Mouse (Mus musculus): ENCODE results near the gene Psg20. TPM values are rescaled to one million over a fixed set of nuclear protein-coding genes. Genes with fewer than 3 reads are reported as not detected.
"Not testable (repeated sequence)": the region's sequence is repeated elsewhere in the genome, so short reads cannot be mapped to it uniquely, and the experiment has no call there.

Gene Psg20
- total and polyA plus RNA-seq, 2 experiments from 2014 or later, result not detected

DNA sequence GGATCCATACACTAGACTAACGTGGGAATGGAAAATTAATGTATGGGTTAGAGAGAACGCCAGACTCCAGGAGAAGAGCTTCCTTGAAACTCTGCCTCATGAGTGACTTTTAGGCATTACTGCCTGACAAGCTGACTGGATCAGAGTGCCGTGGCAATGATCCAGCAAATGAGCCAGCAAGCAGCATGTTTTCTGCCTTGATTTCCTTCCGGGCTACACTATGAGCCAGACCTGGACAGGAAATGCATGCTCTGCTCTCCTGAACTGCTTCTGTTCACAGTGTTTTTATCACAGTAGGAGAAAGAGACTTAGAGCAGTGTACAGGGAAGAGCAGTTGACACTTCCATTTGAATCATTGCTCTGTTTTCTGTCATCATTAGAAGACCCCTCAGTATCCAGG lies 29.6 kb upstream of the Psg20 start:
- H3K27me3 ChIP-seq (ENCODE audit: insufficient read depth, low read length), result no peaks in the 10 kb centered on the region
- no peak for TF ChIP-seq CTCF (IDR thresholded peaks at IDR 0.05)
- DNase-seq (ENCODE audit: low spot score) (no peak), ATAC-seq (ENCODE audit: low FRiP score) (no peak)
- 56% methylated on average over 4 of the region's 4 CpGs for whole genome bisulfite sequencing
- no peak overlapping the region for H3K27ac ChIP-seq (ENCODE audit: low read depth, low read length)
- no peak overlapping the region for H3K4me2 ChIP-seq (ENCODE audit: low read depth, low read length, poor library complexity, severe bottlenecking)
- no peak overlapping the region for H3K9ac ChIP-seq (replicated peaks; ENCODE audit: low read length, poor library complexity, severe bottlenecking)
- H3K4me1 ChIP-seq (ENCODE audit: insufficient read depth, low read length), result no peaks in the 10 kb centered on the region
- H3K36me3 ChIP-seq (ENCODE audit: insufficient read depth, low read length), result no peaks in the 10 kb centered on the region
- no peak overlapping the region for H3K4me3 ChIP-seq (ENCODE audit: low read depth, low read length)
- no peaks in the 10 kb centered on the region for H3K9me3 ChIP-seq (ENCODE audit: low read length)

DNA sequence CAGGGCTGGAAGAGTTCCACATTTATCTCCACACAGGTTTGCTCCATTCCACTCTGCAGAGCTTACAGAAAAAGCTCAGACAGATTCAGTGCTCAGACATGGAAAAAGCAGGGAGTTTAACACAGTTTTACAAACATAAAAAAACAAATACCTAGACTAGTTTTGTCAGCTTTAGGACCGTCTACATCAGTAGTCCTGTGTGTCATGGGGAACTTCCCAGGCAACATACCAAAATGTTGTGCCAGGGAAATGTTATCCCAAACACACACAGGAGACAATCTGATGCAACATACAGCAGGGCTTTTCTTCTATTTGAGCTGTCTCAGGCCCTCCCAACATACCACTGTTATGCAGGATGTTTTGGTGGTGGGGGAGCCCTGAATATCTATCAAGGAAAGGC lies 24.9 kb upstream of the Psg20 start:
- no peak for TF ChIP-seq CTCF (IDR thresholded peaks at IDR 0.05)
- no peak overlapping the region for H3K9ac ChIP-seq (replicated peaks; ENCODE audit: low read length, poor library complexity, severe bottlenecking)
- 74% methylated on average over 1 of the region's 1 CpGs for WGBS
- H3K4me2 ChIP-seq (ENCODE audit: low read depth, low read length, poor library complexity, severe bottlenecking), result no peak overlapping the region
- ATAC-seq (ENCODE audit: low FRiP score), result no peak
- H3K36me3 ChIP-seq (ENCODE audit: insufficient read depth, low read length), result no peaks in the 10 kb centered on the region
- DNase-seq (ENCODE audit: low spot score), result no peak
- no peak overlapping the region for H3K4me3 ChIP-seq (ENCODE audit: low read depth, low read length)
- no peaks in the 10 kb centered on the region for H3K27me3 ChIP-seq (ENCODE audit: insufficient read depth, low read length)
- H3K27ac ChIP-seq (ENCODE audit: low read depth, low read length), result no peak overlapping the region
- H3K4me1 ChIP-seq (ENCODE audit: insufficient read depth, low read length), result no peaks in the 10 kb centered on the region
- no peaks in the 10 kb centered on the region for H3K9me3 ChIP-seq (ENCODE audit: low read length)

DNA sequence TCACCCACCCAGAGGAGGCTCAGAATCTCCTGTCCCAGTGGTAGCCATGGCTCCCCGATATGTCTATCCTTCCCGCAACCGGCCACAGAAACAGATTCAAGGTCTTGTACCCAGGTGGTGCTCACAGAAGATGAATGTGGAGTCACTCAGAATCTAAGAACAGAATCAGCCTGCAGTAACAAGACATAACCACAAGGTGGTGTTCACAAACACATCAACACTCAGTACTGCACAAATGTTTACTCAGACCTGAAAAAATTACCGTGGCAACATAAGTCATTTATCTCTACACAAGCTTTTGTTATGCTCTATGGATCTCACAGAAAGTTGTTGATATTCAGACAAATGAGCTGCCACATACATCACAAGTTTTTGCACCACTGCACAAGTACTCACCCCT lies 24.3 kb upstream of the Psg20 start:
- not testable (repeated sequence) for H3K4me3 ChIP-seq (ENCODE audit: low read depth, low read length); H3K4me1 ChIP-seq (ENCODE audit: insufficient read depth, low read length); H3K9me3 ChIP-seq (ENCODE audit: low read length); H3K36me3 ChIP-seq (ENCODE audit: insufficient read depth, low read length); H3K27me3 ChIP-seq (ENCODE audit: insufficient read depth, low read length); H3K27ac ChIP-seq (ENCODE audit: low read depth, low read length); H3K9ac ChIP-seq (replicated peaks; ENCODE audit: low read length, poor library complexity, severe bottlenecking); DNase-seq (ENCODE audit: low spot score); H3K4me2 ChIP-seq (ENCODE audit: low read depth, low read length, poor library complexity, severe bottlenecking)
- TF ChIP-seq CTCF (IDR thresholded peaks at IDR 0.05), result peak; percentile 64
- ATAC-seq (ENCODE audit: low FRiP score), result peak; percentile 49; the same call in 1 of the 2 replicates
- WGBS, result 73% methylated on average over 4 of the region's 4 CpGs

DNA sequence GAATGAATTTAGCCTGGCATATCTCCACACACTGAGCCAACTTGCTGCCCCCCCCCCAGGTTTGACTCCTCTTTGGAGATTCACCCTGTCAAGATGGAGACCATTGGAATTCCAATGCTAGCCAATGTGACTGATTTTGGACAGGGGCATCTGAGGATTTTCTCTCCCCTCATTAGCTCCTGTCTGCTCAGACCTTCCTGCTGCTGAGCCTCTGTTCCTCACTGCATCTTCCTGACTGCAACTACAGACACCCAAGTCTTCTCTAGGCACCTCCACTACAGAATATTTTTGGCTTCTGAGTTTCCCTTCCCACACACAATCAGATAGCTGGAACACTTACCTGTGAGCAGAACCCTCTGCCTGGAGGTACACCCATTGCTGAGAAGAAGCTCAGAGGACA lies 399 bp downstream of the Psg20 start:
- H3K27me3 ChIP-seq (ENCODE audit: insufficient read depth, low read length), result no peaks in the 10 kb centered on the region
- H3K4me2 ChIP-seq (ENCODE audit: low read depth, low read length, poor library complexity, severe bottlenecking), result no peak overlapping the region
- no peak overlapping the region for H3K9ac ChIP-seq (replicated peaks; ENCODE audit: low read length, poor library complexity, severe bottlenecking)
- H3K4me3 ChIP-seq (ENCODE audit: low read depth, low read length), result no peak overlapping the region
- ATAC-seq (ENCODE audit: low FRiP score) (no peak), DNase-seq (ENCODE audit: low spot score) (no peak)
- no peak overlapping the region for H3K27ac ChIP-seq (ENCODE audit: low read depth, low read length)
- H3K9me3 ChIP-seq (ENCODE audit: low read length), result no peaks in the 10 kb centered on the region
- no peak for TF ChIP-seq CTCF (IDR thresholded peaks at IDR 0.05)
- no peaks in the 10 kb centered on the region for H3K4me1 ChIP-seq (ENCODE audit: insufficient read depth, low read length)
- H3K36me3 ChIP-seq (ENCODE audit: insufficient read depth, low read length), result no peaks in the 10 kb centered on the region

DNA sequence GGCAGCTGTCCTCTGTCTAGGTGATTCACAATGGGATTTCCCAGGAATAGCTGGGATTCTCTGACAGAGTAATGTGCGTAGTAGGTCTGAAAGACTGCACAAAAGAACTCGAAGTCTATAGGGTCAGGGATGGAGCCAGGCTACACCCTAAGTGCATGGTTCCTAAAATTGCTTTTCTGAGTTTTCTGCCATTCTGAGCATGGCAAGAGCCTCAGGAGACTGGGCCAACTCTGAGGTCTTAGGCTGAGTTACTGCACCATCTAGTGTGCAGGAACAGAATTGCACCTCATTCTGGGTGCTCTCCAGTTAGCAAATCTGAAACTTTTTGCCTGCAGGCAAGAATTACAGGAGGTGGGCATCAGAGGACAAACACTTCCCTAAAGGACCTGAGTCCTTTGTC lies 6.2 kb downstream of the Psg20 start:
- ATAC-seq (ENCODE audit: low FRiP score) (peak; percentile 49; the same call in 1 of the 2 replicates), DNase-seq (ENCODE audit: low spot score) (peak; percentile 70)
- peak; percentile 82 for TF ChIP-seq CTCF (IDR thresholded peaks at IDR 0.05)
- Histone ChIP-seq H3K4me1 (ENCODE audit: insufficient read depth, low read length) (no peaks in the 10 kb centered on the region), H3K27ac (ENCODE audit: low read depth, low read length) (no peak overlapping the region), H3K36me3 (ENCODE audit: insufficient read depth, low read length) (no peaks in the 10 kb centered on the region), H3K4me3 (ENCODE audit: low read depth, low read length) (no peak overlapping the region), H3K4me2 (ENCODE audit: low read depth, low read length, poor library complexity, severe bottlenecking) (no peak overlapping the region), H3K9me3 (ENCODE audit: low read length) (no peaks in the 10 kb centered on the region), H3K27me3 (ENCODE audit: insufficient read depth, low read length) (no peaks in the 10 kb centered on the region), H3K9ac (replicated peaks; ENCODE audit: low read length, poor library complexity, severe bottlenecking) (no peak overlapping the region)
- 50% methylated on average over 2 of the region's 2 CpGs for WGBS

DNA sequence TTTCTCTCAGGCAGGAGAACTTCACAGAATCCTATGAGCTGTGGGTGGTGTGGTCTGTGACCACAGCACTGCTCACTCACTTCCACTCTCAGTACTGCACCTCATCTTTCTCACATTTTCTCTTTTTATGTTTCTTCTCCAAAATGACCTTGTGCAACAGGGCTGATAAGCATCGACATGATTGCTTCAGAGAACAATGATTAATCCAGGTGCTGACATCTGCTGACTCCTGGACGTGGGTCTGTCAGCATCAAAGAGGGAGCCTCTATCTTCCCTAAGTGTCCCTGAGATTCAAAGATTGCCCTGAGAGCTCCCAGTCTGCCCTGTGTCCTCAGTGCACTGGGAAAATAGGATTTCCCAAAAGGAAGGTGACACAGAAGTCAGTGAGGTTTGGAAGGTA lies 29.4 kb downstream of the Psg20 start, which contains the start of gene Psg21:
Gene Psg21 (minus strand): TSS at position 101 of the 400 bp plus-strand sequence.
- H3K4me2 ChIP-seq (ENCODE audit: low read depth, low read length, poor library complexity, severe bottlenecking); H3K9ac ChIP-seq (replicated peaks; ENCODE audit: low read length, poor library complexity, severe bottlenecking); H3K27ac ChIP-seq (ENCODE audit: low read depth, low read length); DNase-seq (ENCODE audit: low spot score); H3K36me3 ChIP-seq (ENCODE audit: insufficient read depth, low read length); H3K4me1 ChIP-seq (ENCODE audit: insufficient read depth, low read length); H3K27me3 ChIP-seq (ENCODE audit: insufficient read depth, low read length); H3K9me3 ChIP-seq (ENCODE audit: low read length); ATAC-seq (ENCODE audit: low FRiP score); H3K4me3 ChIP-seq (ENCODE audit: low read depth, low read length): not testable (repeated sequence)
- 82% methylated on average over 1 of the region's 2 CpGs for WGBS

DNA sequence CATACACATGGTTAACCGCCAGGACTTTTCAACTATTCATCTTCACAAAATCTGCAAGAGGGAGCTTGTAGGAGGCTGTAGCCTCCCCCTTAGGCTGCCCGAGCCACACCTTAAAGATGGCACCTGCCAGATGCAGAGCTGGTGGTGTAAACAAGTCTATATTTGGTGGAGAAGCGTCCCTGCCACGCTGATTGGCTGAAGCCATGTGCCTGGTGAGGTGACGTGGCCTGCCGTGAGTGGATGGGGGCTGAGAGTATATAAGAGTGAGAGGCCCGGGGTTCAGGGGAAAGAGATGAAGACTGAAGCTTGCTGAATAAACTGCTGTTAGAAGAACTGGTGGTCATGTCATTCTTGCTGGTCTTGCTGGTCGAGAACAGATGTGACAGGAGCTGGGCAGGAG lies 59.1 kb downstream of the Psg20 start:
- not testable (repeated sequence) for H3K4me1 ChIP-seq (ENCODE audit: insufficient read depth, low read length); H3K4me3 ChIP-seq (ENCODE audit: low read depth, low read length); H3K36me3 ChIP-seq (ENCODE audit: insufficient read depth, low read length); H3K27me3 ChIP-seq (ENCODE audit: insufficient read depth, low read length); H3K9ac ChIP-seq (replicated peaks; ENCODE audit: low read length, poor library complexity, severe bottlenecking); ATAC-seq (ENCODE audit: low FRiP score); H3K4me2 ChIP-seq (ENCODE audit: low read depth, low read length, poor library complexity, severe bottlenecking); DNase-seq (ENCODE audit: low spot score); H3K9me3 ChIP-seq (ENCODE audit: low read length); H3K27ac ChIP-seq (ENCODE audit: low read depth, low read length)
- 77% methylated on average over 8 of the region's 8 CpGs for WGBS

Other genes starting within 250 kb of the Psg20 start
- not detected in 2 replicates for gene Psg26, start 202.0 kb downstream of the Psg20 start, total RNA-seq (2014; rRNA removed)
- not detected in 2 replicates for gene Psg26, start 202.0 kb downstream of the Psg20 start, polyA plus RNA-seq (2015; fragmentation: Nextera tagmentation; extraction: Ambion mirVana)
- gene Psg25, start 153.9 kb downstream of the Psg20 start, total RNA-seq (2014; rRNA removed), result not detected in 2 replicates
- not detected in 2 replicates for gene Psg25, start 153.9 kb downstream of the Psg20 start, polyA plus RNA-seq (2015; fragmentation: Nextera tagmentation; extraction: Ambion mirVana)
- not detected in 2 replicates for gene Psg27, start 118.9 kb downstream of the Psg20 start, total RNA-seq (2014; rRNA removed)
- gene Psg27, start 118.9 kb downstream of the Psg20 start, polyA plus RNA-seq (2015; fragmentation: Nextera tagmentation; extraction: Ambion mirVana), result not detected in 2 replicates
- gene Psg23, start 69.7 kb downstream of the Psg20 start, total RNA-seq (2014; rRNA removed), result not detected in 2 replicates
- not detected in 2 replicates for gene Psg23, start 69.7 kb downstream of the Psg20 start, polyA plus RNA-seq (2015; fragmentation: Nextera tagmentation; extraction: Ambion mirVana)
- gene Psg21, start 29.5 kb downstream of the Psg20 start, total RNA-seq (2014; rRNA removed), result not detected in 2 replicates
- not detected in 2 replicates for gene Psg21, start 29.5 kb downstream of the Psg20 start, polyA plus RNA-seq (2015; fragmentation: Nextera tagmentation; extraction: Ambion mirVana)
- not detected in 2 replicates for gene Psg22, start 31.9 kb upstream of the Psg20 start, total RNA-seq (2014; rRNA removed)
- gene Psg22, start 31.9 kb upstream of the Psg20 start, polyA plus RNA-seq (2015; fragmentation: Nextera tagmentation; extraction: Ambion mirVana), result not detected in 2 replicates
- not detected in 2 replicates for gene Psg19, start 112.3 kb upstream of the Psg20 start, total RNA-seq (2014; rRNA removed)
- gene Psg19, start 112.3 kb upstream of the Psg20 start, polyA plus RNA-seq (2015; fragmentation: Nextera tagmentation; extraction: Ambion mirVana), result not detected in 2 replicates
- not detected in 2 replicates for gene Psg17, start 135.4 kb upstream of the Psg20 start, total RNA-seq (2014; rRNA removed)
- gene Psg17, start 135.4 kb upstream of the Psg20 start, polyA plus RNA-seq (2015; fragmentation: Nextera tagmentation; extraction: Ambion mirVana), result not detected in 2 replicates
- gene Mill2, start 153.8 kb upstream of the Psg20 start, total RNA-seq (2014; rRNA removed), result 2.0 and 3.3 TPM in 2 replicates
- 0.64 and 0.93 TPM in 2 replicates for gene Mill2, start 153.8 kb upstream of the Psg20 start, polyA plus RNA-seq (2015; fragmentation: Nextera tagmentation; extraction: Ambion mirVana)
- 17.3 and 18.2 TPM in 2 replicates for gene Pglyrp1, start 185.1 kb upstream of the Psg20 start, total RNA-seq (2014; rRNA removed)
- 26.8 and 27.1 TPM in 2 replicates for gene Pglyrp1, start 185.1 kb upstream of the Psg20 start, polyA plus RNA-seq (2015; fragmentation: Nextera tagmentation; extraction: Ambion mirVana)
- 21.3 and 25.5 TPM in 2 replicates for gene Ccdc61, start 224.2 kb upstream of the Psg20 start, total RNA-seq (2014; rRNA removed)
- 29.5 and 35.2 TPM in 2 replicates for gene Ccdc61, start 224.2 kb upstream of the Psg20 start, polyA plus RNA-seq (2015; fragmentation: Nextera tagmentation; extraction: Ambion mirVana)
- 20.9 and 26.5 TPM in 2 replicates for gene Nova2, start 239.7 kb upstream of the Psg20 start, total RNA-seq (2014; rRNA removed)
- 8.7 and 10.1 TPM in 2 replicates for gene Nova2, start 239.7 kb upstream of the Psg20 start, polyA plus RNA-seq (2015; fragmentation: Nextera tagmentation; extraction: Ambion mirVana)

Measured in midbrain, postnatal 0 days (tissue).